Mouse (Mus musculus): Measurements from ENCODE around the gene Hc. TPM values are rescaled to one million over a fixed set of nuclear protein-coding genes. Genes with fewer than 3 reads are reported as not detected.

Hc gene
- total and polyA plus RNA-seq, 3 experiments = 0.06 TPM; not detected in 2

- intact Hi-C loops (cut with DNase I) = no loop called here
- Histone ChIP-seq H3K36me3 (ENCODE audit: control insufficient read depth, insufficient read depth, low read length) (no peaks in the 10 kb centered on the region), H3K4me1 (ENCODE audit: control insufficient read depth, insufficient read depth, low read length) (peaks cover 1% of the 10 kb centered on the region), H3K79me2 (replicated peaks; ENCODE audit: control insufficient read depth, insufficient read depth, low read length) (no peaks in the 10 kb centered on the region), H3K27ac (no peak overlapping the region), H3K27me3 (ENCODE audit: control insufficient read depth, insufficient read depth, low read length) (no peaks in the 10 kb centered on the region), H3K4me3 (no peak overlapping the region), H3K9ac (ENCODE audit: low read depth, low read length) (no peak overlapping the region)
- 72% methylated on average over 3 of the region's 3 CpGs for WGBS
- TF ChIP-seq EP300 (IDR thresholded peaks at IDR 0.05; ENCODE audit: insufficient read depth, low read depth, low read length) (no peak), POLR2A (IDR thresholded peaks at IDR 0.05; ENCODE audit: insufficient read depth, low read depth, low read length) (no peak), CTCF (IDR thresholded peaks at IDR 0.05) (no peak)
- DNase-seq = no peak
Measured at GRCm38 (mm10) chr2:34991966-34992365, 69.3 kb downstream of the Hc start.

- no peak overlapping the region for H3K27ac ChIP-seq
- no peaks in the 10 kb centered on the region for H3K27me3 ChIP-seq (ENCODE audit: control insufficient read depth, insufficient read depth, low read length)
- WGBS = 76% methylated on average over 1 of the region's 1 CpGs
- no peak overlapping the region for H3K4me3 ChIP-seq
- TF ChIP-seq EP300 (IDR thresholded peaks at IDR 0.05; ENCODE audit: insufficient read depth, low read depth, low read length) (no peak), CTCF (IDR thresholded peaks at IDR 0.05) (no peak)
- no peaks in the 10 kb centered on the region for H3K36me3 ChIP-seq (ENCODE audit: control insufficient read depth, insufficient read depth, low read length)
- intact Hi-C loops (cut with DNase I) = no loop called here
- no peak overlapping the region for H3K9ac ChIP-seq (ENCODE audit: low read depth, low read length)
- peaks cover 1% of the 10 kb centered on the region for H3K4me1 ChIP-seq (ENCODE audit: control insufficient read depth, insufficient read depth, low read length)
- H3K79me2 ChIP-seq (replicated peaks; ENCODE audit: control insufficient read depth, insufficient read depth, low read length) = no peaks in the 10 kb centered on the region
- DNase-seq = no peak
Measured at GRCm38 (mm10) chr2:34989749-34990148, 71.5 kb downstream of the Hc start.

GRCm38 (mm10) chr2:34987595-34987994, 73.6 kb downstream of the Hc start:
- H3K79me2 ChIP-seq (replicated peaks; ENCODE audit: control insufficient read depth, insufficient read depth, low read length) = no peaks in the 10 kb centered on the region
- no peak overlapping the region for H3K9ac ChIP-seq (ENCODE audit: low read depth, low read length)
- H3K27me3 ChIP-seq (ENCODE audit: control insufficient read depth, insufficient read depth, low read length) = no peaks in the 10 kb centered on the region
- no peaks in the 10 kb centered on the region for H3K36me3 ChIP-seq (ENCODE audit: control insufficient read depth, insufficient read depth, low read length)
- H3K4me3 ChIP-seq = no peak overlapping the region
- TF ChIP-seq EP300 (IDR thresholded peaks at IDR 0.05; ENCODE audit: insufficient read depth, low read depth, low read length) = no peak
- TF ChIP-seq CTCF (IDR thresholded peaks at IDR 0.05) = no peak
- TF ChIP-seq POLR2A (IDR thresholded peaks at IDR 0.05; ENCODE audit: insufficient read depth, low read depth, low read length) = no peak
- 58% methylated on average over 1 of the region's 1 CpGs for WGBS
- no peaks in the 10 kb centered on the region; the same call in none of the 2 replicates for H3K4me1 ChIP-seq (ENCODE audit: control insufficient read depth, insufficient read depth, low read length)
- H3K27ac ChIP-seq = no peak overlapping the region
- intact Hi-C loops (cut with DNase I) = no loop called here
- DNase-seq = no peak

- H3K27me3 ChIP-seq (ENCODE audit: control insufficient read depth, insufficient read depth, low read length) = no peaks in the 10 kb centered on the region
- H3K9ac ChIP-seq (ENCODE audit: low read depth, low read length) = no peak overlapping the region
- H3K79me2 ChIP-seq (replicated peaks; ENCODE audit: control insufficient read depth, insufficient read depth, low read length) = no peaks in the 10 kb centered on the region
- H3K27ac ChIP-seq = no peak overlapping the region
- intact Hi-C loops (cut with DNase I) = no loop called here
- TF ChIP-seq CTCF (IDR thresholded peaks at IDR 0.05) (no peak), EP300 (IDR thresholded peaks at IDR 0.05; ENCODE audit: insufficient read depth, low read depth, low read length) (no peak), POLR2A (IDR thresholded peaks at IDR 0.05; ENCODE audit: insufficient read depth, low read depth, low read length) (no peak)
- WGBS = 90% methylated on average over 8 of the region's 8 CpGs
- no peak for DNase-seq
- H3K4me1 ChIP-seq (ENCODE audit: control insufficient read depth, insufficient read depth, low read length) = peaks cover 2% of the 10 kb centered on the region
- H3K36me3 ChIP-seq (ENCODE audit: control insufficient read depth, insufficient read depth, low read length) = no peaks in the 10 kb centered on the region
- no peak overlapping the region for H3K4me3 ChIP-seq
Measured at GRCm38 (mm10) chr2:34984885-34985284, 76.4 kb downstream of the Hc start.

GRCm38 (mm10) chr2:34982906-34983698, 78.1 kb downstream of the Hc start:
- no peak overlapping the region for H3K4me3 ChIP-seq
- WGBS = 57% methylated on average over 11 of the region's 11 CpGs
- H3K79me2 ChIP-seq (replicated peaks; ENCODE audit: control insufficient read depth, insufficient read depth, low read length) = no peaks in the 10 kb centered on the region
- TF ChIP-seq CTCF (IDR thresholded peaks at IDR 0.05) (no peak), EP300 (IDR thresholded peaks at IDR 0.05; ENCODE audit: insufficient read depth, low read depth, low read length) (peak; percentile 70; the same call in 1 of the 2 replicates), POLR2A (IDR thresholded peaks at IDR 0.05; ENCODE audit: insufficient read depth, low read depth, low read length) (no peak)
- no peak overlapping the region for H3K9ac ChIP-seq (ENCODE audit: low read depth, low read length)
- intact Hi-C loops (cut with DNase I) = no loop called here
- no peak overlapping the region; the same call in 1 of the 2 replicates for H3K27ac ChIP-seq
- peak; percentile 38 to 42 for DNase-seq
- H3K27me3 ChIP-seq (ENCODE audit: control insufficient read depth, insufficient read depth, low read length) = no peaks in the 10 kb centered on the region
- H3K36me3 ChIP-seq (ENCODE audit: control insufficient read depth, insufficient read depth, low read length) = no peaks in the 10 kb centered on the region
- H3K4me1 ChIP-seq (ENCODE audit: control insufficient read depth, insufficient read depth, low read length) = peaks cover 2% of the 10 kb centered on the region; the same call in 1 of the 2 replicates

- no peak for DNase-seq
- H3K4me3 ChIP-seq = no peak overlapping the region
- 40% methylated on average over 14 of the region's 14 CpGs for WGBS
- H3K36me3 ChIP-seq (ENCODE audit: control insufficient read depth, insufficient read depth, low read length) = no peaks in the 10 kb centered on the region
- TF ChIP-seq EP300 (IDR thresholded peaks at IDR 0.05; ENCODE audit: insufficient read depth, low read depth, low read length) (no peak), CTCF (IDR thresholded peaks at IDR 0.05) (no peak), POLR2A (IDR thresholded peaks at IDR 0.05; ENCODE audit: insufficient read depth, low read depth, low read length) (no peak)
- H3K27ac ChIP-seq = no peak overlapping the region; the same call in 1 of the 2 replicates
- peaks cover 2% of the 10 kb centered on the region; the same call in 1 of the 2 replicates for H3K4me1 ChIP-seq (ENCODE audit: control insufficient read depth, insufficient read depth, low read length)
- H3K9ac ChIP-seq (ENCODE audit: low read depth, low read length) = no peak overlapping the region
- intact Hi-C loops (cut with DNase I) = no loop called here
- no peaks in the 10 kb centered on the region for H3K27me3 ChIP-seq (ENCODE audit: control insufficient read depth, insufficient read depth, low read length)
- H3K79me2 ChIP-seq (replicated peaks; ENCODE audit: control insufficient read depth, insufficient read depth, low read length) = no peaks in the 10 kb centered on the region
Measured at GRCm38 (mm10) chr2:34982096-34982724, 79.0 kb downstream of the Hc start.
